In the genomic region with DNA sequence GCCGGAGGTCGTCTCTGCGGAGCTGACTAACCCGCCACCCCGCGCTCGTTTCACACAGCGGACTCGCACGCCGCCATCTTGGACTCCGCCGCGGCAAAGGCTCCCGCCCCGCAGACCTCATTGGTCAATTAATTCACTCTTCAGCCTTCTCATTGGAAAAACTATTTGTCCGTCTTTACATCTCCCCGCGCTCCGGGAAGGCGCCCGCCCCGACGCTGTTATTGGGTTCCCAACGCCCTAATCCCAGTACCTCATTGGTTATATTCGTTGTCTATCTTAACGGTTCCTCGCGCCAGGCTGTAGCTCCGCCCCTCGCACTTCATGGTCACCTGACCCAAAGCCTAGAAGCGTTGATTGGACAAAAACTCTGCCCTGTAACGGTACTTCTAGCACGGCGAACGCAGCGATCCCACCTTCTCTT, we compare ENCODE assay signal across 8 mouse cellular contexts. TPM values are rescaled to one million over a fixed set of nuclear protein-coding genes. Genes with fewer than 3 reads are reported as not detected.
A peak's percentile ranks its signal among the peaks of the same experiment; 100 is the strongest.
DNase-seq lines count a peak whose midpoint lies in the region; ATAC-seq and TF ChIP-seq lines count a peak whose summit lies in the region.

No protein-coding gene starts in this region.

- peak overlapping the region; percentile 95 for H3K27ac ChIP-seq in embryonic facial prominence, embryonic 13.5 days
- peak overlapping the region; percentile 97 for H3K27ac ChIP-seq in limb, embryonic 11.5 days (replicated peaks; ENCODE audit: low read depth, low read length)
- peak overlapping the region; percentile 94 for H3K27ac ChIP-seq in midbrain, embryonic 13.5 days
- peak overlapping the region; percentile 93 for H3K27ac ChIP-seq in spleen, adult 2 months (ENCODE audit: insufficient read depth, low read length)

- TF ChIP-seq POLR2A in spleen, adult 2 months (IDR thresholded peaks at IDR 0.05; ENCODE audit: low read depth, low read length): peak; percentile 62

- H3K27me3 ChIP-seq in embryonic facial prominence, embryonic 13.5 days: no peaks in the 10 kb centered on the region
- H3K27me3 ChIP-seq in limb, embryonic 11.5 days (ENCODE audit: control insufficient read depth, insufficient read depth, low read length): no peaks in the 10 kb centered on the region
- no peaks in the 10 kb centered on the region for H3K27me3 ChIP-seq in midbrain, embryonic 13.5 days
- H3K27me3 ChIP-seq in spleen, adult 2 months (ENCODE audit: control insufficient read depth, insufficient read depth, low read length): no peaks in the 10 kb centered on the region

- H3K4me3 ChIP-seq in embryonic facial prominence, embryonic 13.5 days: peak overlapping the region; percentile 94
- peak overlapping the region; percentile 88 for H3K4me3 ChIP-seq in limb, embryonic 11.5 days (ENCODE audit: low read depth, low read length)
- peak overlapping the region; percentile 83 for H3K4me3 ChIP-seq in midbrain, embryonic 13.5 days (replicated peaks)
- H3K4me3 ChIP-seq in spleen, adult 2 months (ENCODE audit: extremely low read depth, insufficient read depth, insufficient read length): peak overlapping the region; percentile 96

- peak; percentile 84 to 92 for DNase-seq in spleen, adult 18-20 months
- DNase-seq in spleen, adult 12 weeks (ENCODE audit: low spot score): no peak
- DNase-seq in heart, adult 11 months: peak; percentile 100
- peak; percentile 94 for DNase-seq in kidney, adult 18-20 months
- DNase-seq in limb, embryonic 11.5 days (ENCODE audit: low spot score): peak; percentile 95
- peak; percentile 88 to 99 for DNase-seq in spleen, adult 2 months (ENCODE audit: low read depth in 1 of 2, low spot score in 2 of 2)

- 0% methylated on average over 37 of the region's 37 CpGs for WGBS in embryonic facial prominence, embryonic 13.5 days
- WGBS in limb, embryonic 11.5 days: under 1% methylated on average over 37 of the region's 37 CpGs
- under 1% methylated on average over 37 of the region's 37 CpGs for WGBS in midbrain, embryonic 13.5 days
- under 1% methylated on average over 37 of the region's 37 CpGs for WGBS in spleen, adult 2 months

- H3K4me2 ChIP-seq in embryonic facial prominence, embryonic 13.5 days: peak overlapping the region; percentile 92
- peak overlapping the region; percentile 24; the same call in 1 of the 2 replicates for H3K4me2 ChIP-seq in limb, embryonic 11.5 days (ENCODE audit: low read depth, severe bottlenecking)
- H3K4me2 ChIP-seq in midbrain, embryonic 13.5 days (replicated peaks): peak overlapping the region; percentile 84

- H3K36me3 ChIP-seq in embryonic facial prominence, embryonic 13.5 days: peaks cover 17% of the 10 kb centered on the region
- peaks cover 11% of the 10 kb centered on the region; the same call in 1 of the 2 replicates for H3K36me3 ChIP-seq in limb, embryonic 11.5 days (ENCODE audit: control insufficient read depth, insufficient read depth, low read length)
- H3K36me3 ChIP-seq in midbrain, embryonic 13.5 days: peaks cover 16% of the 10 kb centered on the region
- peaks cover 11% of the 10 kb centered on the region for H3K36me3 ChIP-seq in spleen, adult 2 months (ENCODE audit: control insufficient read depth, insufficient read depth, low read length)

- no peak for TF ChIP-seq CTCF in spleen, adult 2 months (IDR thresholded peaks at IDR 0.05; ENCODE audit: extremely low read depth, insufficient read depth, insufficient read length, insufficient replicate concordance)

- peak; percentile 98 for ATAC-seq in embryonic facial prominence, embryonic 13.5 days (ENCODE audit: insufficient number of reproducible peaks, insufficient read depth, low FRiP score, low TSS enrichment, low read depth)
- peak; percentile 96 for ATAC-seq in limb, embryonic 11.5 days (ENCODE audit: insufficient number of reproducible peaks, low FRiP score, low TSS enrichment, low read depth)
- ATAC-seq in midbrain, embryonic 13.5 days: peak; percentile 97

- peak overlapping the region; percentile 96 for H3K9ac ChIP-seq in embryonic facial prominence, embryonic 13.5 days
- peak overlapping the region; percentile 93 for H3K9ac ChIP-seq in limb, embryonic 11.5 days (ENCODE audit: low read length)
- peak overlapping the region; percentile 82 for H3K9ac ChIP-seq in midbrain, embryonic 13.5 days (replicated peaks)

- peaks cover 24% of the 10 kb centered on the region for H3K4me1 ChIP-seq in embryonic facial prominence, embryonic 13.5 days
- H3K4me1 ChIP-seq in limb, embryonic 11.5 days (ENCODE audit: control insufficient read depth, insufficient read depth, low read length): peaks cover 17% of the 10 kb centered on the region
- peaks cover 37% of the 10 kb centered on the region for H3K4me1 ChIP-seq in midbrain, embryonic 13.5 days (replicated peaks)
- peaks cover 13% of the 10 kb centered on the region; the same call in 1 of the 2 replicates for H3K4me1 ChIP-seq in spleen, adult 2 months (ENCODE audit: control insufficient read depth, insufficient read depth, insufficient read length)

- no peaks in the 10 kb centered on the region for H3K9me3 ChIP-seq in embryonic facial prominence, embryonic 13.5 days
- H3K9me3 ChIP-seq in limb, embryonic 11.5 days (ENCODE audit: control insufficient read depth, low read length): no peaks in the 10 kb centered on the region
- H3K9me3 ChIP-seq in midbrain, embryonic 13.5 days: no peaks in the 10 kb centered on the region

RNA-seq across cellular contexts. Expression of gene Rbm15, which starts 0.5 kb away (rescaled TPM):
- polyA plus RNA-seq in embryonic facial prominence, embryonic 13.5 days (2015; fragmentation: Nextera tagmentation; extraction: Ambion mirVana): 15.5 and 15.8 TPM in 2 replicates
- 19.0 and 22.6 TPM in 2 replicates for polyA plus RNA-seq in limb, embryonic 11.5 days (2014; fragmentation: Nextera tagmentation; extraction: Ambion mirVana)
- polyA plus RNA-seq in midbrain, embryonic 13.5 days (2015; fragmentation: Nextera tagmentation; extraction: Ambion mirVana): 10.7 and 12.0 TPM in 2 replicates
- polyA plus RNA-seq in spleen, adult 2 months (2012; rRNA removed): 8.1 and 9.0 TPM in 2 replicates

RNA-seq across cellular contexts. Expression of gene Slc16a4, which starts 41.9 kb away (rescaled TPM):
- 3.6 and 5.3 TPM in 2 replicates for polyA plus RNA-seq in embryonic facial prominence, embryonic 13.5 days (2015; fragmentation: Nextera tagmentation; extraction: Ambion mirVana)
- 4.5 and 5.1 TPM in 2 replicates for polyA plus RNA-seq in limb, embryonic 11.5 days (2014; fragmentation: Nextera tagmentation; extraction: Ambion mirVana)
- 2.1 and 2.3 TPM in 2 replicates for polyA plus RNA-seq in midbrain, embryonic 13.5 days (2015; fragmentation: Nextera tagmentation; extraction: Ambion mirVana)
- 0.04 and 0.05 TPM in 2 replicates for polyA plus RNA-seq in spleen, adult 2 months (2012; rRNA removed)

RNA-seq across cellular contexts. Expression of gene Lamtor5, which starts 54.3 kb away (rescaled TPM):
- polyA plus RNA-seq in embryonic facial prominence, embryonic 13.5 days (2015; fragmentation: Nextera tagmentation; extraction: Ambion mirVana): 194 and 201 TPM in 2 replicates
- 174 and 175 TPM in 2 replicates for polyA plus RNA-seq in limb, embryonic 11.5 days (2014; fragmentation: Nextera tagmentation; extraction: Ambion mirVana)
- polyA plus RNA-seq in midbrain, embryonic 13.5 days (2015; fragmentation: Nextera tagmentation; extraction: Ambion mirVana): 203 and 216 TPM in 2 replicates
- polyA plus RNA-seq in spleen, adult 2 months (2012; rRNA removed): 54.0 and 59.0 TPM in 2 replicates

Comparison
In these comparisons a context has a peak if more than half of its experiments do, and no peak if none do; other contexts are left out.
1. H3K4me2 ChIP-seq: peak in every context shown above with its lines; median percentile 92 in embryonic facial prominence, embryonic 13.5 days; 84 in midbrain, embryonic 13.5 days; 24 in limb, embryonic 11.5 days.